Mouse (Mus musculus) Muller cell, postnatal 12 days (primary cell): ENCODE results near the gene Rnf114.

Source experiments
- DNase-seq: peaks from one replicate; pipeline ENCODE4 v3.0.0-alpha.2; 2015; ENCODE audit errors: inconsistent ontology term

The Rnf114 gene

GRCm38 (mm10) chr2:167539536-167540476, 47.4 kb downstream of the Rnf114 start:
- DNase-seq: no peak

- DNase-seq: no peak
Observed at GRCm38 (mm10) chr2:167540477-167541110, 48.1 kb downstream of the Rnf114 start.

DNA sequence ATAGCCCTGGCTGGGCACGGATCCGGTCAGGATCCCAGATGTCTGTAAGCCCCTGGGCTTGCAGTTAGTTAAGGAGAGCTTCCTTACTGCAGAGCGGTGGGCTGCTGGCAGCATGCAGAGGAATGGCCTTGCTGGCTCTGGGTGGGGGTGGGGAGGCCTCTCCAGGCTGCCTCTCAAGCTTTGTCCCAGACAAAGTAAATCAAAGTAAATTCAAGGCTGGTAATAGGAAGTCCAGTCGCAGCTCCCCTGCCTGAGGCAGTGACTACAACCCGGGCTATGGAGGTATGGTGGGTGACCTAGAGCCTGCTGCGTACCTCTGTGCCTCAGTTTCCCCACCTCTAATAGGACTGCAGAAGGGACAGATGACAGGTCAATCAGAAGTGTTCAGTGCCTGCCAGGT, 48.9 kb downstream of the Rnf114 start:
- DNase-seq: no peak

GRCm38 (mm10) chr2:167541761-167542160, 49.3 kb downstream of the Rnf114 start:
- no peak for DNase-seq

DNA sequence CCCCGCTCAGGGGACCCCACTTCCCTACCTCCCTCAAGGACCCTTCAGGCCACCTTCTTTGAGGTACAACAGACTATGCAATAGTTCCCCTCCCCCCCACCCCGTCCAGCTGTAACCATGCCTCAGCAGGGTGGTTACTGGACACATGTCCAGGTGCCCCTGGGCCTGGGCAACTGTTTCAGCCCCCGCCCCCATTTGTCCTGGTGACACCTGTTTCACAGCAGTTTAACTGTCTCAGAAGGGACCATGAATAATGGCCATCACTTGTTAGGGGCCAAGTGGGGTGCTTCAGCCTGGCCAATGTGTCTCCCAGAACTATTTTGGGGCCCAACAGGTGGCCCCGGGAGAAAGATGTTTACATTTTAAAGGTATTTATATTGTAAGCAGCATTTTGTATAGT, 49.9 kb downstream of the Rnf114 start:
- DNase-seq: no peak

DNA sequence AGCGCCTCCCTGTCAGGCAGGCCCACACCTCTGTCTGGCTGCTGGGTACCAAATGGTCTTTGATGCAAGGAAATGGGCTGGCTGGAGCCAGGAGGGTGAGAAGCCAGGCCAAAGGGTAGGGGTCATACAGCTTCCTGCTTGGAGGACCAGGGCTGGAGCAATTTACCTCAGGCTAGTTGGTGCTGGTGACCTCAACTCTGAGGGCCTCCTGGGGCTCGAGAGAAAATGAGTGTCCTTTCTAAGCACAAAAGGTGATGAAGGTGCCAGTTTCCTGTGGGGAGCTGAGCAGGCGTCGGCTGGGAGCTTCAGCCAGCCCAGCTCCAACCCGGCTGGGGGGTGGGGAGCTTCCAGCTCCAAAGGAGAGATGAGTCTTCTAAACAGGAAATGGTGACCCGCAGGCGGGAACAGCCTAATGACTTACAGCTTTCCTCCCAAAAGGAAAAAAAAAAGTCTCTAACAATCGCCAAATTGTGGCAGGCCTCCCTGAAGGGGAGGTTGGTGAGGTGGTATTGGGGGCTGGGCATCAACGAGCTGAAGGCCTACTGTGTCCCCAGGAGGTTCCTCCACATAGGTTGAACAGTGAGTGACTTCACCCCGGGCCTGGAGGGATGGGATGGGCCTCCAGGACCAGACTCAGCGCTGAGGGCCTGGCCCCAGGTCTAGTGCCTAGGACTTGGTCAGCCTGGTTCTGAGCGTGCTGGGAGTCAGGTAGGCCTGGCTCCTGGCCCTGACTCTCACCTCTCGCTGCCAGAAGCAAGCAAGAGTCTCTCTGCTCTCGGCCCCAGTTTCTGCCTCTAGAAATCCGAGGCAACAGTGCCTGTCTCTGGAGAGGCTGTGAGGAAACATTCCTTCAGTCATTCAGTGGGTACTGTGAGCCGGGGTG, 50.9 kb downstream of the Rnf114 start:
- peak; percentile 86 for DNase-seq

DNA sequence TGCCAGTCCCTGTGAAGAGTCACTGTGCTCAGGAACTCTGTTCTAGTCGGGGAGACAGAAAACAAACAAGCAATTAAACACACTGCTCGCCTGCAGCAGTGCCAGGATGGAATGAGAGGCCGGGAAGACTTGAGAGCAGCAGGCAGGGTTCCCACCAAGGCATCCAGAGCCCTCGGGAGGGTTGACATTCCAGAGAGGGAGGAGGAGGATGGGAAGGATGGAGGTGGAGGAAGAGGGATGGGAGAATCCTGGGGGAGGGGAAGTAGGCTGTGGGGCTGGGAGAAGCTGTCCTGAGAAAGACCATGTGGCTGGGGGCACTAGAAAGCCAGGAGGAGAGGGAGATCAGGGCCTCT, 51.5 kb downstream of the Rnf114 start:
- no peak for DNase-seq

GRCm38 (mm10) chr2:167544456-167544855, 52.0 kb downstream of the Rnf114 start:
- DNase-seq: no peak

DNA sequence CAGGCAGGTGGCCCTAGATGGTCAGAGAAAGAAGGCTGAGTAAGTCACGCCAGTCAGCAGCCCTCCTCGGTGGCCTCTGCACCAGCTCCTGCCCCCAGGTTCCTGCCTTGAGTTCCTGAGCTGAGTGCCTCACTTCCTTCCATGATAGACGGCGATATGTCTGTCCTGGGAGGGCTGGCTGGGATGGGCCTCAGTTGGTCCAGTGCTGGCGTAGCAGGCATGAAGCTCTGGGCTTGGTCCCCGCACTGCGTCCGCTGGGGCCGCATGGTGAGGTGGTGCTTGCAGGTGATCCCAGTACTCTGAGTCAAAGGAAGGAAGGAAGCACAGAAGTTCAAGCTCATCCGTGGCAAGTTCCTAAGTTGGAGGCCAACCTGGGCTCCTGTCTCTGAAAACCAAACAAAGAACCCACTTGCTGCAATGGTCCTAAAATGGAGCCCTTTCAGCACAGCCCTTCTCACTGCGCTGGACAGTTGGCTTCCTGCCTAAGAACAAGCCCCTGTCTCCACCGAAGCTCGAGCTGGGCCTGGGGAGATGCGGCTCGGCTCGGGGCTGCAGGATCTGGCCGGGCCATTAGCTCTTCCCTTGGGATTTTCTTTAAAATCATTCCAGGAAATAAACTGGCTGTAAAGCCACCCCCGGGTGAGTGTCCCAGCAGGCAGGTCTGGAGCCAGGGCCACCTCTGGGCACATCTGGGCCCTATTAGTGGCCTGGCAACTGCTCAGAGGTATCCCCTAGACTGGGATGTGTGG, 54.2 kb downstream of the Rnf114 start:
- DNase-seq: no peak

DNA sequence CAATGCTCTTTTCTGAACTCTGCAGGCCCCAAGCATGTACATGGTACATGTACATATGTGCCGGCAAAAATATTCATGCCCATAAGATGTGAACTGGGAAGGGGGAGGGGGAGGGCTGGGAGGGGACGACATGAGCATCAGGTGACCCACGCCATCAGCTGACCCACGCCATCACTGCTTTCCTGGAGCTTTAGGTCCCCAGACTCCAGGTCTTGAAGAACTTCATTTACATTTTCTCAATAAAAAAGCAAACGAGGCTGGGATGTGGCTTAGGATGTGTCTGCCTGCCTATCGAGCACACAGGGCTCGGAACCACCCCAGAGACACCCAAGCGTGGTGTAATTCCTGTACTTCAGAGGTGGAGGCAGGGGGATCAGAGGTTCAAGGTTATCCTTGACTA, 55.0 kb downstream of the Rnf114 start:
- no peak for DNase-seq

DNA sequence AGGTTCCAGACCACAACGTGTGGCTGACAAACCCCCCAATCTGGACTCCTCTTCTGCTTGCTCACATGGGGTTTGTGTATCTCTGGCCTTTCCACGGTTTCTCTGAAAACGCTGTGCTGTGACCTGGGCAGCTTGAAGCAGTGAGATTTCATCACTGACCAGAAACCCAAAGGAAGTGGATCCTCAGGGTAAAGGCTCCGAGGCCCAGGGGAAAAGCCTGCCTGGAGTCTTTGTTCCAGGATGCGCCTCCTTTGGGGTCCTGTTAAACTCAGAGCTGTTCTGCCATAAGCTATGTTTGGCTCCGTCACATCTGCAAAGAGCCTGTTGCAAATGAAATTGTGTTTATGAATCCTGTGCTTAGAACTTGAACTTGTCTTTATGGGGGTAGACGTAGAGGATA, 56.5 kb downstream of the Rnf114 start:
- DNase-seq: no peak

GRCm38 (mm10) chr2:167550341-167550854, 58.0 kb downstream of the Rnf114 start:
- DNase-seq: no peak

GRCm38 (mm10) chr2:167551342-167551920, 59.0 kb downstream of the Rnf114 start:
- no peak for DNase-seq

DNA sequence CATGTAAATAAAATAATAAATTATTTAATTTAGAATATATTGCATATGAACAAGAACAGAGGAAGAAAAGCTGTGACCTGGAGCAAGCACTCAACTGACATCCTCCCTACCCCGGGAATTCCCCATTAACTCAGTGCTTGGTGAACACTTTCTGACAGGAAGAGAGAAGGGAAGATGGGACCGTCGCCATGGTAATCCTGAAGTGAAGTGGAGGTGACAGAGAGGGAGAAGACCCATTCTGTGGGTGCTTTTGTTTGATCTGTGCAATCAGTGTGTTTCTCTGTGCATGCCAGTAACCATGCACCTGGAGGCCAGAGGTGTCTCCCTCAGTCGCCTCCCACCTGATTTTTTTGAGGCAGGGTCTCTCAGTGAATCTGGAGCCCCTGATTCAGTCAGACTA, 59.8 kb downstream of the Rnf114 start:
- DNase-seq: no peak

- peak; percentile 87 for DNase-seq
Observed at GRCm38 (mm10) chr2:167552927-167553402, 60.5 kb downstream of the Rnf114 start.

GRCm38 (mm10) chr2:167555766-167556165, 63.3 kb downstream of the Rnf114 start:
- no peak for DNase-seq

- DNase-seq: no peak
Observed at GRCm38 (mm10) chr2:167559413-167559812, 67.0 kb downstream of the Rnf114 start.

DNA sequence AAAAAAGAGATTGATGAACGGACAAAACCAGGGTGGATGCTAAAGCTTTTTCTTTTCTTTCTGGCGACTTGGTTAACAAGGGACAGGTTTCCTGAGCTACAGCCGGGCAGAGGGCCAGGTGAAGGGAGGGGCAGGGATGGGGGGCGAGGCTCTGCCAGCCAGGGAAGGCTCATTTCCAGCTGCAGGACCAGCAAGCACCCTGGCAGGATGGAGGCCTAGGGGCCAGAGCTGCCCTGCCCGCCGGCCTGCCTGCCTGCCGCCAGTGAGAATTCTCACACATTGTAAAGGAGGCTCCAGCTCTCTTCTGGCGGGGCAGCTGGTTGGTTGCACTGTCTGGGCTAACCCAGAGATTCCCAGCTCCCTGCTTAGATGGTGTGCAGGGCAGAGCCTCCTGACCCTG, 69.7 kb downstream of the Rnf114 start:
- peak; percentile 72 for DNase-seq

- DNase-seq: no peak
Observed at GRCm38 (mm10) chr2:167563035-167563434, 70.6 kb downstream of the Rnf114 start.

DNA sequence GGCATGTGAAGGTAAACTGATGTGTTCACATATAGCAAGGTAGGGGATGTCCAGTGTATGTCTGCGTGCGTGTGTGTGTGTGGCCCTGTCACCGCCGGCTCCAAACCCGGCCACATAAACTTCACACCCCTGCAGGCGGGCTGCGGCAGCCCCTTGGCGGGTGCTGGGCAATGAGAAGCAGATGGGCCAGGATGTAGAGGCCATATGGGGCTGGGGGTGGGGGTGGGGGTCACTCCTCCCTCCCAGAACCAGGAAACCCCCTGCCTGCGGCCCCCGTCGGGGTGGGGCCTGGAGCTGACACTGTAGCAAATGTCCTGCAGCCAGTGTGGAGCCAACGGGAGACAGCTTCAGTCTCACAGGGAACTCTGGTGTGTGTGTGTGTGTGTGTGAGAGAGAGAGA, 71.3 kb downstream of the Rnf114 start:
- no peak for DNase-seq
